Mouse (Mus musculus) G1E (cell line): ENCODE measurements around the gene Zfpm1. TPM values are rescaled to one million over a fixed set of nuclear protein-coding genes. Genes with fewer than 3 reads are reported as not detected.

Source experiments
- ATAC-seq: 2 replicates; pipeline ENCODE4 v1.8.0; 2016; ENCODE audit warnings: mild to moderate bottlenecking; ENCODE audit not compliant: insufficient number of reproducible peaks, poor library complexity, low FRiP score, severe bottlenecking; ENCODE audit errors: extremely low read depth
- DNase-seq: peaks from one replicate; pipeline ENCODE4 v3.0.0; 2012; ENCODE audit warnings: low spot score
- H3K27me3 ChIP-seq: 2 replicates; pipeline ENCODE4 v1.6.1; 2012; ENCODE audit warnings: mild to moderate bottlenecking, low read length, inconsistent platforms; ENCODE audit not compliant: insufficient read depth
- H3K36me3 ChIP-seq: replicated peaks from 2 replicates; pipeline ENCODE3; 2012; ENCODE audit warnings: mild to moderate bottlenecking, inconsistent platforms
- H3K4me1 ChIP-seq: 2 replicates; pipeline ENCODE4 v1.6.1; 2012; ENCODE audit warnings: low read depth, low read length, inconsistent platforms, mixed read lengths; ENCODE audit not compliant: insufficient read depth
- H3K4me3 ChIP-seq: 2 replicates; pipeline ENCODE4 v1.5.1; 2012; ENCODE audit warnings: low read depth, mild to moderate bottlenecking, inconsistent platforms, low read length, moderate library complexity, mixed read lengths
- H3K9me3 ChIP-seq: replicated peaks from 2 replicates; pipeline ENCODE4 v1.6.1; 2012; ENCODE audit warnings: inconsistent platforms
- CTCF ChIP-seq: IDR thresholded peaks from 2 replicates; pipeline ENCODE4 v1.5.1; 2012; ENCODE audit warnings: low read depth, low read length, inconsistent platforms, mixed read lengths
- GATA1 ChIP-seq: IDR thresholded peaks from 2 replicates; pipeline ENCODE4 v1.6.1; 2012; ENCODE audit warnings: borderline replicate concordance, low read length, inconsistent platforms, mixed read lengths
- GATA2 ChIP-seq: IDR thresholded peaks from 2 replicates; pipeline ENCODE4 v1.6.1; 2012; ENCODE audit warnings: low read depth, low read length, inconsistent platforms, borderline replicate concordance
- POLR2AphosphoS5 ChIP-seq: IDR thresholded peaks from 2 replicates; pipeline ENCODE4 v1.6.1; 2012; ENCODE audit warnings: low read depth, low read length, inconsistent platforms; ENCODE audit not compliant: insufficient replicate concordance
- TAL1 ChIP-seq: conservative IDR thresholded peaks from 2 replicates; pipeline ENCODE4 v1.6.1; 2012; ENCODE audit warnings: low read depth, low read length, inconsistent platforms, mixed read lengths
- polyA plus RNA-seq: library from polyadenylated mRNA; stranded (reverse); fragments of >175 nt; gene quantifications from 2 replicates; pipeline ENCODE4 v1.2.3, GENCODE M21; 2012
- total RNA-seq, 2 experiments: library from RNA; stranded (forward) in 1 of 2; stranded (reverse) in 1 of 2; fragments of 200-1000 nt in 1 of 2; fragments of >200 nt in 1 of 2; fragmentation: Nextera tagmentation in 1 of 2; gene quantifications; 2 replicates each; pipeline ENCODE4 v1.2.3; 2014 to 2017

The Zfpm1 gene
- total and polyA plus RNA-seq, 3 experiments: 54.4 to 1,150 (median 292) TPM

- peaks cover 20% of the 10 kb centered on the region for H3K4me1 ChIP-seq
- H3K9me3 ChIP-seq: no peaks in the 10 kb centered on the region
- no peak for DNase-seq
- TF ChIP-seq GATA2 (no peak), GATA1 (no peak), POLR2AphosphoS5 (no peak), CTCF (no peak), TAL1 (no peak)
- peaks cover 94% of the 10 kb centered on the region for H3K27me3 ChIP-seq
- no peak for ATAC-seq
- no peak overlapping the region for H3K4me3 ChIP-seq
- H3K36me3 ChIP-seq: no peaks in the 10 kb centered on the region
Measured at GRCm38 (mm10) chr8:122357641-122358040, 75.7 kb downstream of the Zfpm1 start.

- Histone ChIP-seq H3K27me3 (peaks cover 92% of the 10 kb centered on the region), H3K36me3 (no peaks in the 10 kb centered on the region), H3K9me3 (no peaks in the 10 kb centered on the region), H3K4me3 (no peak overlapping the region), H3K4me1 (peaks cover 23% of the 10 kb centered on the region)
- DNase-seq (no peak), ATAC-seq (no peak)
- TF ChIP-seq GATA1: no peak
- no peak for TF ChIP-seq CTCF
- TF ChIP-seq GATA2: no peak
- no peak for TF ChIP-seq POLR2AphosphoS5
- TF ChIP-seq TAL1: no peak
Measured at GRCm38 (mm10) chr8:122359111-122359775, 77.3 kb downstream of the Zfpm1 start.

GRCm38 (mm10) chr8:122360696-122361416 is 78.9 kb downstream of the Zfpm1 start, which contains the start of gene Trhr2:
Gene Trhr2 (minus strand): TSS chr8:122360746.
- H3K4me1 ChIP-seq: peaks cover 13% of the 10 kb centered on the region
- TF ChIP-seq TAL1 (no peak), CTCF (no peak), GATA1 (no peak), POLR2AphosphoS5 (no peak), GATA2 (no peak)
- peaks cover 90% of the 10 kb centered on the region for H3K27me3 ChIP-seq
- H3K36me3 ChIP-seq: no peaks in the 10 kb centered on the region
- H3K4me3 ChIP-seq: no peak within 1 kb of the TSS
- DNase-seq (no peak), ATAC-seq (no peak)
- H3K9me3 ChIP-seq: peaks cover 11% of the 10 kb centered on the region

DNA sequence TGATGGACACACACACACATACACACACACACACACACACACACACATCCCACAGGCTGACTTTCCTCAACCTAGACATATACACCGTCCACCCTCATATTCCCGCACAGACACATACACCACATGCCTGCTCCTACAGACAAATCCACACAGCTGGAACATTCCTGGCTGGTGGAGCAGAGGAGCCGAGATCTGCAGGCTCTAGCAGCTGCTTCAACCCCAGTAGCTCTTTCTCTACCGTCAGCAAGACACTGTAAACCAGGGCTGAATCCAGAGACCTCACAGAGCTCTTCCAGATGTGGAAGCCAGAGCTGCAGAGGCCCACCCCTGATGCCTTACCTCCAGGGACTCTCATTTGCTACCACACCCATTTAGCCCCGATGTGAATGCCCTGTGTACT is 80.3 kb downstream of the Zfpm1 start:
- peaks cover 83% of the 10 kb centered on the region for H3K27me3 ChIP-seq
- peaks cover 9% of the 10 kb centered on the region for H3K4me1 ChIP-seq
- H3K4me3 ChIP-seq: no peak overlapping the region
- peaks cover 16% of the 10 kb centered on the region for H3K9me3 ChIP-seq
- ATAC-seq (no peak), DNase-seq (no peak)
- no peak for TF ChIP-seq GATA2
- TF ChIP-seq TAL1: no peak
- no peak for TF ChIP-seq CTCF
- no peak for TF ChIP-seq GATA1
- TF ChIP-seq POLR2AphosphoS5: no peak
- H3K36me3 ChIP-seq: no peaks in the 10 kb centered on the region

DNA sequence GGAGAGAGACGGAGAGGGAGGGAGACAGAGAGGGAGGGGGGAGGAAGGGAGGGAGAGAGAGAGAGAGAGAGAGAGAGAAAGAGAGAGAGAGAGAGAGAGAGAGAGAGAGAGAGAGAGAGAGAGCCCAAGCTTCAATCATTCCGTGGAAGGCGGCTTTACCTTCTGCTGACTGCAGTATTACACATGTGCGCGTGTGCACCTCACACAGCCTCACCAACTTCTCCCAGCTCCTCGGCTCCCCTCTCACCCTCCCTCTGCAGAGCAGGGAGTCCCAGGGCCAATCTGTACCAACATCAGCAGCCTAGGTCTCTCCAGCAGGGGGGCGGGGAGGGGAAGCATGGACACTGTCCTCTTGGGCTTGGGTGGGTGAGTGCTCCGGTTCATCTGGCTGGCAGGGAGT is 81.0 kb downstream of the Zfpm1 start:
- H3K9me3 ChIP-seq: peaks cover 16% of the 10 kb centered on the region
- no peak overlapping the region for H3K4me3 ChIP-seq
- H3K36me3 ChIP-seq: no peaks in the 10 kb centered on the region
- peaks cover 79% of the 10 kb centered on the region for H3K27me3 ChIP-seq
- ATAC-seq (no peak), DNase-seq (no peak)
- H3K4me1 ChIP-seq: peaks cover 9% of the 10 kb centered on the region
- TF ChIP-seq GATA2 (no peak), CTCF (no peak), GATA1 (no peak)

GRCm38 (mm10) chr8:122368494-122368893 is 86.6 kb downstream of the Zfpm1 start:
- DNase-seq (no peak), ATAC-seq (no peak)
- H3K27me3 ChIP-seq: peaks cover 33% of the 10 kb centered on the region
- TF ChIP-seq TAL1: no peak
- TF ChIP-seq POLR2AphosphoS5: no peak
- TF ChIP-seq GATA2: no peak
- TF ChIP-seq GATA1: no peak
- TF ChIP-seq CTCF: no peak
- H3K9me3 ChIP-seq: peaks cover 16% of the 10 kb centered on the region
- H3K4me1 ChIP-seq: peaks cover 16% of the 10 kb centered on the region
- peaks cover 3% of the 10 kb centered on the region for H3K36me3 ChIP-seq
- H3K4me3 ChIP-seq: no peak overlapping the region
